Mouse (Mus musculus): ENCODE data around the gene Hist1h1d.
"Not testable (repeated sequence)": the region's sequence is repeated elsewhere in the genome, so short reads cannot be mapped to it uniquely, and the experiment has no call there.

DNA sequence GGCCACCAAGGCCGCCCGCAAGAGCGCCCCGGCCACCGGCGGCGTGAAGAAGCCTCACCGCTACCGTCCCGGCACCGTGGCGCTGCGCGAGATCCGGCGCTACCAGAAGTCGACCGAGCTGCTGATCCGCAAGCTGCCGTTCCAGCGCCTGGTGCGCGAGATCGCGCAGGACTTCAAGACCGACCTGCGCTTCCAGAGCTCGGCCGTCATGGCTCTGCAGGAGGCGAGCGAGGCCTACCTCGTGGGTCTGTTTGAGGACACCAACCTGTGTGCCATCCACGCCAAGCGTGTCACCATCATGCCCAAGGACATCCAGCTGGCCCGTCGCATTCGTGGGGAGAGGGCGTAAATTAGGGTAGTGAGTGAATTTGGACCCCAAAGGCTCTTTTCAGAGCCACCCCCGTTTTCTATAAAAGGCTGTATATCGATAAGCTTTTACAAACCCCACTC lies 22.8 kb downstream of the Hist1h1d start:
- TF ChIP-seq CTCF, EP300 (IDR thresholded peaks at IDR 0.05; ENCODE audit: low read depth): not testable (repeated sequence)
